Mouse (Mus musculus): ENCODE results near the gene Chchd1.

DNA sequence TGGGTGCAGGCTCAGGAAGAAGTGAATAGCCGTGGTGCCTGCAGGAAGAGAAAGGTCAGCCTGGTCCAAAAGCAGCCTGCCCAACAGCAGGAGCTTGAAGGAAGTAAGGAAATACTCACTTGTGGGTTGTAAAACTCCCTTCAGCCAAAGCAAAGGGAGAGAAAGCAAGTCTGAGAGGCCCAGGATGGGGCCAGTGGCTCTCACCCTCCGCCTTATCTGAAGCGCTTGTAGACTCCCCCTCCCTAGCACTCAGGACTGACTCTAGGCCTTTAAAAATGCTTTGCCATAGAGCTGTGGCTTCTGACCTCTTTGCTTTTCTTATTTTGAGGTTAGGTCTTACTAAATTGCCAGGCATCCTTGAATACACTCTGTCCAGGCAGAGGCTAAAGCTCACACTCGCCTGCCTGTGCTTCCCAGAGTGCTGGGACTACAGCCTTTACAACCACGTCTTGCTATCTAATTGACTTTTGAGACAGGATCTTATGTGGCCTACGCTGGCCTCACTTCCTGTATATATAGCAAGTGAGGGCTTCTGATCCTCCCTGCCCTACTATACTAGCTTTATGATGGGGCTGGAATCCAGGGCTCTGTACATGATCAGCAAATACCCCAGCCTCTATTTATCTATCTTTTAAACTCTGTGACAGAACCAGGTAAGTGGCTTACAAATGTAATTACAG lies 23.0 kb downstream of the Chchd1 start:
- TF ChIP-seq CTCF (IDR thresholded peaks at IDR 0.05; ENCODE audit: control insufficient read depth, insufficient read depth, low read length), result no peak
- no peak for TF ChIP-seq POLR2A (IDR thresholded peaks at IDR 0.05; ENCODE audit: borderline replicate concordance, control insufficient read depth, low read depth, low read length)
